10 mouse cellular contexts compared by ENCODE assay signal in the genomic region with DNA sequence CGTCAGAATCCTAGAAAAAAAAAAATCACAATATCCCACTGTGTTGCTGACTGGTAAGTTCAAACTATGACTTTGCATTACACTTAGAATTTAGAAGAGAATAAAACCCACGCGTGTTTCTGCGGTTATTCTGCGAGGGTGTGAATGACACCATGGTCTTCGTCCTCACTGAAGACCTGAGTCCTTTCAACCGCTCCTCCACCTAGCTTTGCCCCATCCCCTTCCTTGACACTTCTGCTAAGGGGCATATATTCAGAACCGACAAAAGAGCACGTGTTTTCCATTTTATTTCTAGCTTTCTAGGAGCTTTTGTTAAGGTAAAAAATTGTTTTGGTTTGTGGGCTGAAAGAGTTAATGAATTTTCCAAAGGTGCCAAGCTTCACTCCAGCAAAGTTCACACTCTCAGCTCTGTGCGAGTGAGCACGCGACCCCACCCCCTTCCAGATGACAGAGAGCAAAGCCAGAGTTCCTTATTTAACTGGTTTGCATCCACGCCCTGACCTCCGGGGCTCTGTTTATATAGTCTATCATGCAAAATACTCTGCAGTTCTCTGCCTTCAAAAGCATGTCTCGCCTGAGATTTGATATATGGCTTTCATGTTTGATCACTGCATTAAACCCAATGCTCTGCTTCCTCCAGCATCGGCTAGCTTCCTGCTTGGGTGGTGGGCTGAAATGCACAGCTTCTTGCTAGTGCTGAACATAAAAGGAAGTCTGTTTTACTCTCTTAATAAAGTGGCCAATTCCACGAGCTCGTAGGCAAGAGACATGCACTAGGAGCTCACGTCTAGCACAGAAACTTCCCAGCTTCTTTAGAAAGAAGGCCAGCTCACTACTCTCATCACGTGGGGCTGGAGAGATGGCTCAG.
DNase-seq lines count a peak whose midpoint lies in the region; ATAC-seq and TF ChIP-seq lines count a peak whose summit lies in the region.
"Had no signal": no experiment of that assay in that cellular context is flagged by ENCODE, and none has a peak within 500 bp of the region (broad histone marks: within the 10 kb centered on the region; RNA-seq: fewer than 3 reads in every experiment).

No protein-coding gene starts in this region.

- H3K4me3 ChIP-seq in liver, embryonic 11.5 days (ENCODE audit: low read depth, low read length): no peak overlapping the region
- no peak overlapping the region for H3K4me3 ChIP-seq in forebrain, postnatal 0 days (ENCODE audit: low read depth, low read length)
- H3K4me3 ChIP-seq in thymus, adult 2 months (ENCODE audit: control insufficient read depth, insufficient read depth, low read length): no peak overlapping the region
- H3K4me3 ChIP-seq: erythroblast, embryonic 14.5 days had no signal

- no peak for TF ChIP-seq CTCF in forebrain, postnatal 0 days (IDR thresholded peaks at IDR 0.05; ENCODE audit: low read depth)
- no peak for TF ChIP-seq CTCF in thymus, adult 2 months (IDR thresholded peaks at IDR 0.05; ENCODE audit: borderline replicate concordance, control insufficient read depth, extremely low read depth, insufficient read depth, low read length, poor library complexity)

- H3K27me3 ChIP-seq in liver, embryonic 11.5 days (replicated peaks; ENCODE audit: control insufficient read depth, insufficient read depth, low read length): no peaks in the 10 kb centered on the region
- no peaks in the 10 kb centered on the region; the same call in 1 of the 2 replicates for H3K27me3 ChIP-seq in forebrain, postnatal 0 days (ENCODE audit: insufficient read depth, low read length)
- H3K27me3 ChIP-seq in thymus, adult 2 months (ENCODE audit: control insufficient read depth, insufficient read depth, low read length): no peaks in the 10 kb centered on the region

- H3K36me3 ChIP-seq in liver, embryonic 11.5 days (ENCODE audit: control insufficient read depth, insufficient read depth, low read length): no peaks in the 10 kb centered on the region
- no peaks in the 10 kb centered on the region for H3K36me3 ChIP-seq in forebrain, postnatal 0 days (ENCODE audit: insufficient read depth)
- H3K36me3 ChIP-seq in thymus, adult 2 months (ENCODE audit: control insufficient read depth, insufficient read depth, low read length): no peaks in the 10 kb centered on the region

- no peak overlapping the region for H3K9ac ChIP-seq in liver, embryonic 11.5 days (ENCODE audit: low read depth, low read length)
- H3K9ac ChIP-seq in forebrain, postnatal 0 days: no peak overlapping the region

- peak; percentile 42 for DNase-seq in liver
- no peak for DNase-seq in liver, embryonic 11.5 days (ENCODE audit: low spot score)
- peak; percentile 33 for DNase-seq in embryo, embryonic 9.5 days (ENCODE audit: extremely low spot score)
- peak; percentile 11 for DNase-seq in forebrain, postnatal 0 days
- no peak for DNase-seq in thymus, adult 2 months
- no peak for DNase-seq in urinary bladder, postnatal 4 days (ENCODE audit: low spot score in 2 of 2)
- DNase-seq in gastrocnemius, postnatal 14 days: no peak
- DNase-seq: kidney, adult 18-20 months had no signal

- H3K4me2 ChIP-seq in liver, embryonic 11.5 days: no peak overlapping the region
- peak overlapping the region; percentile 4; the same call in 1 of the 2 replicates for H3K4me2 ChIP-seq in forebrain, postnatal 0 days (ENCODE audit: low read depth)

- intact Hi-C loops in gastrocnemius, postnatal 14 days (cut with DNase I; ENCODE audit: low total_unique reads): no loop called here

- no peaks in the 10 kb centered on the region for H3K9me3 ChIP-seq in liver, embryonic 11.5 days (ENCODE audit: control insufficient read depth, low read length)
- H3K9me3 ChIP-seq in forebrain, postnatal 0 days (ENCODE audit: low read length): no peaks in the 10 kb centered on the region

- no peak for ATAC-seq in liver, embryonic 11.5 days (replicated peaks; ENCODE audit: low FRiP score)
- ATAC-seq in forebrain, postnatal 0 days: no peak
- 0 out of 2 replicates have a peak, but pooled peaks have one; percentile 50 for ATAC-seq in monocyte, adult 5-6 weeks (replicated peaks; ENCODE audit: insufficient number of reproducible peaks, low FRiP score, low TSS enrichment, poor library complexity, severe bottlenecking)

- no peaks in the 10 kb centered on the region for H3K4me1 ChIP-seq in liver, embryonic 11.5 days (replicated peaks; ENCODE audit: control insufficient read depth, insufficient read depth, low read length)
- H3K4me1 ChIP-seq in forebrain, postnatal 0 days (ENCODE audit: insufficient read depth): 0 out of 2 replicates have a peak, but pooled peaks cover 5% of the 10 kb centered on the region
- H3K4me1 ChIP-seq in thymus, adult 2 months (replicated peaks; ENCODE audit: control insufficient read depth, insufficient read depth, low read length): no peaks in the 10 kb centered on the region

- 32% methylated on average over 20 of the region's 20 CpGs for WGBS in liver, embryonic 11.5 days
- 12% methylated on average over 20 of the region's 20 CpGs for WGBS in forebrain, postnatal 0 days
- WGBS in thymus, adult 2 months: 27% methylated on average over 20 of the region's 20 CpGs

- no peak for TF ChIP-seq POLR2A in thymus, adult 2 months (IDR thresholded peaks at IDR 0.05; ENCODE audit: control insufficient read depth, extremely low read depth, insufficient read depth, low read length, poor library complexity)

- H3K27ac ChIP-seq in liver, embryonic 11.5 days (ENCODE audit: low read depth, low read length): no peak overlapping the region
- H3K27ac ChIP-seq in forebrain, postnatal 0 days (ENCODE audit: low read depth, low read length): no peak overlapping the region
- no peak overlapping the region for H3K27ac ChIP-seq in thymus, adult 2 months (ENCODE audit: control insufficient read depth, insufficient read depth, low read length)

Comparison
In these comparisons a context has a peak if more than half of its experiments do, and no peak if none do; other contexts are left out.
1. DNase-seq: peak in liver (single experiment), embryo, embryonic 9.5 days (single experiment) and forebrain, postnatal 0 days (single experiment); none in liver, embryonic 11.5 days (single experiment), thymus, adult 2 months (single experiment), urinary bladder, postnatal 4 days (0 of 2) and gastrocnemius, postnatal 14 days (single experiment).